Mouse (Mus musculus) olfactory bulb, adult 2 months (tissue): ENCODE data around the gene AW011738.

Experiments used
- CTCF ChIP-seq: fragments of 200-500 bp; IDR thresholded peaks from 2 replicates; pipeline ENCODE4 v1.5.1; 2012; ENCODE audit warnings: low read depth, mild to moderate bottlenecking, low read length, moderate library complexity; ENCODE audit not compliant: insufficient read depth
- POLR2A ChIP-seq: fragments of 200-500 bp; IDR thresholded peaks from 2 replicates; pipeline ENCODE4 v1.6.1; 2012; ENCODE audit warnings: mild to moderate bottlenecking, low read depth, low read length, moderate library complexity; ENCODE audit not compliant: insufficient read depth

DNA sequence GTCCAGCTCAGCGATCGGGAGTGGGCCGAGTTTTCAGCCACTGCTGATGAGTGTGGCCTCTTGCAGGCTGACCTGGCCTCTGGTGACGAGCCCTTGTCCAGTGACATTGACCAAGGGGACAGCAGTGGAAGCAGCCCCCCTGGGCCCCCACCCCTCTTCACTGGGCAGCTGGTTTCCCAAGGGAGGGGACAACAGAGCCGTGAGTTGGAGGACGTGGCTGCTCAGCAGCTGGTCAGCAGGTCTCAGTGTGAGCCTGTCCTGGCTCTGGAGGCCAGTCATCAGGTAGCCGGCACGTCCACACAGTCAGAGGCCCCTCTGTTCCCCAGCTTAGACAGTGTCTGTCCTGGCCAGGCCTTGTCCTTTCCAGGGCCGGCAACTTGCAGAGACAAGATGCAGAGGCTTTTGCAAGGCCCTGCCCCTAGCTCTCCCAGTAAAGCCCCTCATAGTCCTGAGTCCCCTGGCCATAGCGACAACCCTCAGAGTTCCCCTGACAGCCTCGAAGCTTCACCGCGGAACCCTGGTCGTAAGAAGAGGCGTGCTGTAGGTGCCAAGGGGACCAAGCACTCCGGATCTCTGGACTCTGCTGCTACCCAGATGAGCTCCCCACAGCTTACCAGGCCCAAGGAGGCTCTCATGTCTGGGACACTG lies 14.0 kb downstream of the AW011738 start:
- TF ChIP-seq CTCF (no peak), POLR2A (no peak)
